Mouse (Mus musculus) liver, postnatal 0 days (tissue): ENCODE measurements around the gene Npr1.

Source experiments
- CTCF ChIP-seq: sonication (generic); IDR thresholded peaks from 2 replicates; pipeline ENCODE4 v1.5.1; 2016; ENCODE audit warnings: antibody characterized with exemption, low read depth
- EP300 ChIP-seq: IDR thresholded peaks from 2 replicates; pipeline ENCODE4 v1.6.1; 2016; ENCODE audit warnings: antibody characterized with exemption, low read depth, mild to moderate bottlenecking

DNA sequence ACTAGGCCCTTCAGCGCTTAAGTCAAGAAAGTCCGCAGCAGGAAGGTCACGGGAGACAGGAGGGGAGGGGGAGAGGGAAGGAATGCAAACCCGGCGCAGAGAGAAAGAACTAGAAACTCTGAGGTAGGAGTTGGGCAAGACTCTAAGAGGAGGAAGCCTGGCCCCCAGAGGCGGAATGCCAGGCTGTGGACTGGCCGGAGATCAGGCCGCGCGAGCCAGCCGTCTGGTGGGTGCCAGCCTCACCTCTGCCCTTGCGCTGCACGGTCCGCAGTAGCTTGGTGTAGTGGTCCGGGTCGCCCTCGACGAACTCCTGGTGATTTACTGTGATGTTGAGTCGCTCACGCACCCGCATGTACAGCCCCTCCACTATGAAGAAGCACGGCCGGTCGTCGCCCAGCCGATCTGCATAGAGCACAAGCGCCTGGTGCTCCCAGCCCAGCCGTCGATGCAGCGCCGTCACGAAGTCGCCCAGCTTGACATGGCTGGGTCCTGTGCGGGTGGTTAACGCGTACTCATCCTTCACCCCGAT is 1.1 kb downstream of the Npr1 start:
- no peak for TF ChIP-seq CTCF
- no peak for TF ChIP-seq EP300
